Comparison of ENCODE assay signal across 9 mouse cellular contexts in the genomic region with DNA sequence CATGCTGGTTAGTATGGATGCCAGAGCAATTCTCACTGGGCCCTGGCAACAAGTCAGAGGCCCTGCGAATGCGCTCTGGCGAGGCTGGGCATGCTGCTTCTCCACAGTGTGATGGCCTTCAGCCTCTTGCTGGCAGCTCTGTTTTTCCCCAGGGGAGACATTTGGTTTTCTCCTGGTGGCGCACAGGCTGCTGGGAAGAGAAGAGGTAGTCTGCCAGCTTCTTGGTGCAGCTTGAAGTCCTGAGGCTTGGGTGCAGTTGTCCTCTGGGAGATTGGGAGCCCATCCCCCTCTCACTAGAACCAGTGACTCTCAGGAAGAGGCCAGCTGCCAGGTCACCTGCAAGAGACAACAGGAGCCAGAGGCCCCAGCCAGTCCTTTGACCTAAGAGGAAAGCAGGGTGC. TPM values are rescaled to one million over a fixed set of nuclear protein-coding genes. Genes with fewer than 3 reads are reported as not detected.
A peak's percentile ranks its signal among the peaks of the same experiment; 100 is the strongest.
DNase-seq lines count a peak whose midpoint lies in the region; ATAC-seq lines count a peak whose summit lies in the region.
"Had no signal": no experiment of that assay in that cellular context is flagged by ENCODE, and none has a peak within 500 bp of the region (broad histone marks: within the 10 kb centered on the region; RNA-seq: fewer than 3 reads in every experiment).

No protein-coding gene starts in this region.

- peak; percentile 20 to 45 for DNase-seq in layer of hippocampus, postnatal 36 days
- no peak for DNase-seq in layer of hippocampus, postnatal 25 days (ENCODE audit: extremely low spot score in 1 of 2, low spot score in 1 of 2)
- peak; percentile 66 for DNase-seq in cerebellum, adult 9-10 months
- DNase-seq in heart, postnatal 14 days, result peak; percentile 57 to 60
- DNase-seq in testis, postnatal 14 days (ENCODE audit: low spot score), result peak; percentile 38
- DNase-seq in spleen, postnatal 14 days (ENCODE audit: low spot score in 2 of 2), result no peak
- DNase-seq: lung, embryonic 14.5 days had no signal

- H3K27ac ChIP-seq in limb, embryonic 13.5 days, result no peak overlapping the region

- H3K4me3 ChIP-seq in limb, embryonic 13.5 days, result no peak overlapping the region

- no peak for ATAC-seq in limb, embryonic 13.5 days (ENCODE audit: low FRiP score, low read depth)
- ATAC-seq in megakaryocyte progenitor cell, adult 5-6 weeks (replicated peaks; ENCODE audit: poor library complexity), result no peak

- H3K9ac ChIP-seq in limb, embryonic 13.5 days, result peak overlapping the region; percentile 36; the same call in 1 of the 2 replicates
- H3K9ac ChIP-seq: lung, embryonic 14.5 days had no signal

- H3K36me3 ChIP-seq in limb, embryonic 13.5 days, result peaks cover 15% of the 10 kb centered on the region

- WGBS in limb, embryonic 13.5 days, result 88% methylated on average over 4 of the region's 4 CpGs

- H3K9me3 ChIP-seq in limb, embryonic 13.5 days, result 0 out of 2 replicates have a peak, but pooled peaks cover 2% of the 10 kb centered on the region

- intact Hi-C loops in heart, postnatal 14 days (cut with DNase I), result loop anchor here (5.0 kb wide), 1 partner anchor 35 kb away; no protein-coding TSS in a partner anchor

- no peaks in the 10 kb centered on the region for H3K27me3 ChIP-seq in limb, embryonic 13.5 days

- peaks cover 38% of the 10 kb centered on the region for H3K4me1 ChIP-seq in limb, embryonic 13.5 days

- no peak overlapping the region for H3K4me2 ChIP-seq in limb, embryonic 13.5 days (replicated peaks)
- H3K4me2 ChIP-seq: lung, embryonic 14.5 days had no signal

RNA-seq across cellular contexts. Expression of gene Cluh, which starts 3.5 kb away (rescaled TPM):
- 10 to 100 TPM; 66.9 to 70.0 TPM for total RNA-seq in layer of hippocampus, postnatal 36 days (2021)
- total RNA-seq in layer of hippocampus, postnatal 25 days (2021), result 10 to 100 TPM; 68.2 to 77.3 TPM
- 100 to 1,000 TPM; 215 to 219 TPM for total RNA-seq in heart, postnatal 14 days (2021)
- polyA plus RNA-seq in limb, embryonic 13.5 days (2015; fragmentation: Nextera tagmentation; extraction: Ambion mirVana), result 19.9 and 21.4 TPM in 2 replicates
- 35.5 and 40.7 TPM in 2 replicates for total RNA-seq in megakaryocyte progenitor cell, adult 5-6 weeks (2015)
- 36.4 and 38.3 TPM in 2 replicates for total RNA-seq in megakaryocyte progenitor cell, adult 5-6 weeks (2017)

RNA-seq across cellular contexts. Expression of gene Ccdc92b, which starts 33.4 kb away (rescaled TPM):
- total RNA-seq in layer of hippocampus, postnatal 36 days (2021), result 10 to 100 TPM; 21.9 to 22.1 TPM
- 10 to 100 TPM; 21.9 to 22.6 TPM for total RNA-seq in layer of hippocampus, postnatal 25 days (2021)
- total RNA-seq in heart, postnatal 14 days (2021), result under 1 TPM; 0.37 to 0.50 TPM
- 0.33 and 0.37 TPM in 2 replicates for polyA plus RNA-seq in limb, embryonic 13.5 days (2015; fragmentation: Nextera tagmentation; extraction: Ambion mirVana)
- 0.05 TPM in 1 of 2 replicates, not detected in the other for total RNA-seq in megakaryocyte progenitor cell, adult 5-6 weeks (2015)
- 0.10 TPM in 1 of 2 replicates, not detected in the other for total RNA-seq in megakaryocyte progenitor cell, adult 5-6 weeks (2017)

RNA-seq across cellular contexts. Expression of gene Rap1gap2, which starts 42.1 kb away (rescaled TPM):
- 100 to 1,000 TPM; 135 to 137 TPM for total RNA-seq in layer of hippocampus, postnatal 36 days (2021)
- total RNA-seq in layer of hippocampus, postnatal 25 days (2021), result 100 to 1,000 TPM; 139 to 144 TPM
- total RNA-seq in heart, postnatal 14 days (2021), result 10 to 100 TPM; 72.8 to 77.6 TPM
- 1.0 and 1.2 TPM in 2 replicates for polyA plus RNA-seq in limb, embryonic 13.5 days (2015; fragmentation: Nextera tagmentation; extraction: Ambion mirVana)
- total RNA-seq in megakaryocyte progenitor cell, adult 5-6 weeks (2015), result 1.1 and 1.4 TPM in 2 replicates
- total RNA-seq in megakaryocyte progenitor cell, adult 5-6 weeks (2017), result 1.3 TPM in 2 replicates

Comparison
In these comparisons a context has a peak if more than half of its experiments do, and no peak if none do; other contexts are left out.
1. DNase-seq: peak in layer of hippocampus, postnatal 36 days (2 of 2), cerebellum, adult 9-10 months (single experiment), heart, postnatal 14 days (2 of 2) and testis, postnatal 14 days (single experiment); none in layer of hippocampus, postnatal 25 days (0 of 2) and spleen, postnatal 14 days (0 of 2).
2. RNA of gene Ccdc92b, which starts 33.4 kb away (total RNA-seq): 21.9 to 22.6 TPM in layer of hippocampus, postnatal 25 days and 21.9 to 22.1 TPM in layer of hippocampus, postnatal 36 days; 0.37 to 0.50 TPM in heart, postnatal 14 days and 0.05 to 0.10 TPM in megakaryocyte progenitor cell, adult 5-6 weeks; every median in the first group is over 10 times any median in the second.
3. RNA of gene Rap1gap2, which starts 42.1 kb away (total RNA-seq): 139 to 144 TPM in layer of hippocampus, postnatal 25 days, 135 to 137 TPM in layer of hippocampus, postnatal 36 days and 72.8 to 77.6 TPM in heart, postnatal 14 days; 1.1 to 1.4 TPM in megakaryocyte progenitor cell, adult 5-6 weeks; every median in the first group is over 10 times any median in the second.